Mouse (Mus musculus) kidney, embryonic 16.5 days (tissue): ENCODE measurements around the gene Zeb2. TPM values are rescaled to one million over a fixed set of nuclear protein-coding genes. Genes with fewer than 3 reads are reported as not detected.

ENCODE experiments used
- ATAC-seq: fragments of 200-750 bp; cut with Nextera tagmentation; 2 replicates; pipeline ENCODE4 v1.8.0; 2017; ENCODE audit warnings: moderate TSS enrichment; ENCODE audit not compliant: low FRiP score, low TSS enrichment
- H3K27ac ChIP-seq: fragments of 300-500 bp; sonication (generic); 2 replicates; pipeline ENCODE4 v1.5.1; 2014; ENCODE audit warnings: low read length
- H3K27me3 ChIP-seq: fragments of 300-500 bp; sonication (generic); 2 replicates; pipeline ENCODE4 v1.6.1; 2014; ENCODE audit warnings: low read length, control low read depth, mixed read lengths; ENCODE audit not compliant: insufficient read depth
- H3K36me3 ChIP-seq: fragments of 300-500 bp; sonication (generic); 2 replicates; pipeline ENCODE4 v1.6.1; 2014; ENCODE audit warnings: low read length, control low read depth, mixed read lengths; ENCODE audit not compliant: insufficient read depth
- H3K4me1 ChIP-seq: fragments of 300-500 bp; sonication (generic); 2 replicates; pipeline ENCODE4 v1.6.1; 2014; ENCODE audit warnings: low read length, control low read depth, mixed read lengths; ENCODE audit not compliant: insufficient read depth
- H3K4me2 ChIP-seq: fragments of 300-500 bp; sonication (generic); replicated peaks from 2 replicates; pipeline ENCODE4 v1.6.1; 2014; ENCODE audit warnings: low read depth, low read length
- H3K4me3 ChIP-seq: fragments of 300-500 bp; sonication (generic); 2 replicates; pipeline ENCODE4 v1.5.1; 2014; ENCODE audit warnings: mild to moderate bottlenecking, low read length
- H3K9ac ChIP-seq: fragments of 300-500 bp; sonication (generic); replicated peaks from 2 replicates; pipeline ENCODE4 v1.6.1; 2014; ENCODE audit warnings: low read length
- H3K9me3 ChIP-seq: fragments of 300-500 bp; sonication (generic); 2 replicates; pipeline ENCODE4 v1.6.1; 2016; ENCODE audit warnings: low read length, control low read depth
- WGBS: fragments of 180-500 bp; shearing (Covaris S2); extraction: QIAGEN DNeasy Blood & Tissue Kit; methylation state at CpG from one replicate; pipeline ENCODE4 v1.1.7; 2014; 5-methylcytosine and 5-hydroxymethylcytosine counted together
- polyA plus RNA-seq: library from polyadenylated mRNA; unstranded; fragments of >200 nt; fragmentation: Nextera tagmentation; extraction: Ambion mirVana; gene quantifications from 2 replicates; pipeline ENCODE4 v1.2.1, GENCODE M21; 2015

Gene Zeb2
- polyA plus RNA-seq, 1 experiment from 2014 or later: 49.3 TPM

DNA sequence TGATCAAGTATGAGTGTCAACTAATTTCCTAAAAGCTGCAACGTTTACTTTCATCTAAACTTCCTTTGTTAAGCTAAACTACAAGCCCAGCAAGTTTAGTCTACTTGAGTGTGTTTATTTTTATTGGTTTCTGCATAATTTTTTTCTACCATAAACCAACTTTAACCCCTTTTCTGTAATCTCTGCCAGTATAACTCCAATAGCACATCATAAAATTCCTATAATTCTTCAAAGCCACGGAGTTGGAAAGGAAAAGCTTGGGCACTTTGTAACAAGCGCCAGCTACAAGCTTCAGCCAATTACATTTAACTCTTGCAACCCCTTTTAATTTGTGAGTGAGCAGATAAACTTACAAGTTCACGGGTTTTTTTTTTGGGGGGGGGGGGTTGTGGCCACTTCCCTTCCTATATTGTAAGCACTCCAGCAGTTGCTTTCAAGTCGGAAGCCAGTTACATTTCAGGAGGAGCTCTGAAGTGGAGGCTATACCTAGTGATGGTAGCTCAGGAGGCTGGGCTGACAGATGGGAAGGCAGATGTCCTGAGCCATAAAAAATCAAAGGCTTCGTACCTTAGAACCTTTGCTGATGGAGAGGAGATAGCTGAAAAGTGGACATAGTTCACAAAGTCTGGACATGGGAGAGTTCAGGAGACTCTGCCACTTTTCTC is 46.5 kb downstream of the Zeb2 start:
- Histone ChIP-seq H3K27ac (peak overlapping the region; percentile 56), H3K4me2 (no peak overlapping the region), H3K4me1 (peaks cover 43% of the 10 kb centered on the region), H3K36me3 (0 out of 2 replicates have a peak, but pooled peaks cover 3% of the 10 kb centered on the region), H3K9ac (no peak overlapping the region), H3K4me3 (no peak overlapping the region), H3K9me3 (no peaks in the 10 kb centered on the region), H3K27me3 (no peaks in the 10 kb centered on the region)
- 40% methylated on average over 6 of the region's 6 CpGs for WGBS
- no peak for ATAC-seq

DNA sequence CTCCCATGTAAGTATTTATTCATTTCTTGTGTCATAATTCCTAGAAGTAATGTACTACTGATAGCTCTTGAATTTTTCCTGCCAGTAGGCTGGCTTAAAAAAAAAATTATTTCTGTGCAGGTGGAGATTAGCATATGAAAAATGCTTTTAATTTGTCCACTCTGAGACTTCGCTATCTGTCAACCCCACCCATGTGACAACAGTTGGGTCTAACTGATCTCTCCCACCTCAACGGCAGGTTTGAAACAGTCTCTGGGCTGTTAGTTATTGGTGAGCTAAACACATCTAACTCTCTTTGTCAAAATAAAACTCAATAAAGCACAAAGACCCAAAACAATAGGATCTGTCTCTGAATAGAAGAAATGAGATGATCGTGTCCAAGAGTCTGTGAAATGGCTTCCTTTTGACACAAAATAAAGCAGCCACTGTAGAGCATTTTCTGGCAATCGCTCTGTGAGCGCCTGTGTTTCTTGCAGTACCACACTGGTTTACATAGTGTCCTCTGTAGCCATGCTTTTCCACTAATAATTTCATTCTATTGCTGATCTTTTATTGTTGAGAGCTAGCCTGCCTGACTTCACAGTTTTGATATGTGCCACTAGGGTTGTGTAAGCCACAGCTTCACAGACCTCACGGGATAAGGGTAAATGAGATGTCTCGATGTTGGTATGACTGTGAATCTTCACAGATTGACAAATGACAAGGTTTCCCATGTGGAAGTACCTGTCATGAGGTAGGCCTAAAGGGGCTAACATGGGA is 48.2 kb downstream of the Zeb2 start:
- no peak for ATAC-seq
- Histone ChIP-seq H3K27ac (no peak overlapping the region), H3K4me2 (no peak overlapping the region), H3K27me3 (no peaks in the 10 kb centered on the region), H3K36me3 (0 out of 2 replicates have a peak, but pooled peaks cover 3% of the 10 kb centered on the region), H3K9ac (no peak overlapping the region), H3K9me3 (no peaks in the 10 kb centered on the region), H3K4me1 (peaks cover 46% of the 10 kb centered on the region), H3K4me3 (no peak overlapping the region)
- 90% methylated on average over 7 of the region's 7 CpGs for WGBS

DNA sequence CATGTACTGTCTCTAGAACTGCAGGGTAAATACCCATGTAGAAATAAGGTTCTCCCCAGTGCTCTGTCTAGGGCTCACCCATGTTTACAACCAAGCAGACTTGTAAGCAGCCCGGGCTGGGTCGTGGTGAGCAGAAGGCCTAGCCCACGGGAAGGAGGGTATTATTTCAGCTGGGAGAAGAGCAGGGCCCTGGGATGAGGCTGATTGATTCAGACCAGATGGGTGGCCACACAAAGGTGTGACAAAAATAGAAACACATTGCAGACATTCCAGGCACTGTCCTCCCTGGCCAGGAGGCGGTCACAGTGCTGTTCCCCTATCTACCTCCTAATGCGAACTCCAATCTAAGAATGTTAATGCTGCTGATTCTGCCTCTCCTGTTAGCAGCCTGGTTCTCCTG is 50.1 kb downstream of the Zeb2 start:
- Histone ChIP-seq H3K27ac (peak overlapping the region; percentile 56), H3K4me1 (peaks cover 50% of the 10 kb centered on the region)
- WGBS: 21% methylated on average over 5 of the region's 5 CpGs

DNA sequence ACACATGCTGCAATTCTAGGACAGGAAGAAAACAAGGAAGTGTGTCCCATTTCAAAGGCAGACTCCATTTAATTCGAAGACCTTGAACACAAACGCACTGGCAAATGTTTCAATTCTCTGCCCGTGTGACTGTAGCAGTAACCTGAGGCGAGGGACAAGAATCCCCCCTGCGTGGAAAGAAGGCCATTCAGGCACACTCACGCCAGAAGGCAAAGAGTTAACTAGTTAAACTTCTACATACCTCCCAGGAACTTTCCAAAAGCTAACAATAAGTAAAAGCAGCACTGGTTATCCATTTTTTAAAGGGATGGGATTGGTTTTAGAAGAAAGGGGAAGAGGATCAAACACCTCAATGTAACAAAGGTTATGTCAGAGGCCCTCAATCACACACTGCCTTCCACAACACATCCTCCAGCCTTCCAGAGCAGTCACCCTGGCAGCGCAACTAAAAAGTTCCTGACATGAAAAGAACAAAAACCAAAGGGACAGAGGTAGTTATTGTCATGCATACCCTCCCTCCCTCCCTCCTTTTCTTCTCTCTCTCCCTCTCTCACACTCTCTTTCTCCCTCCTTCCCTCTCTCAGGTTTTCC is 53.8 kb downstream of the Zeb2 start:
- Histone ChIP-seq H3K4me3 (no peak overlapping the region), H3K9ac (no peak overlapping the region; the same call in 1 of the 2 replicates), H3K4me2 (peak overlapping the region; percentile 17; the same call in 1 of the 2 replicates), H3K36me3 (no peaks in the 10 kb centered on the region), H3K27me3 (no peaks in the 10 kb centered on the region), H3K9me3 (no peaks in the 10 kb centered on the region), H3K27ac (0 out of 2 replicates have a peak overlapping the region, but pooled peaks have one; percentile 29), H3K4me1 (peaks cover 30% of the 10 kb centered on the region)
- ATAC-seq: 0 out of 2 replicates have a peak, but pooled peaks have one; percentile 25
- WGBS: 24% methylated on average over 7 of the region's 7 CpGs

More for the DNA sequence above, 50.1 kb downstream of the Zeb2 start:
- Histone ChIP-seq H3K4me2 (no peak overlapping the region), H3K9ac (no peak overlapping the region), H3K9me3 (no peaks in the 10 kb centered on the region), H3K4me3 (no peak overlapping the region), H3K27me3 (no peaks in the 10 kb centered on the region), H3K36me3 (no peaks in the 10 kb centered on the region)
- ATAC-seq: peak; percentile 69

DNA sequence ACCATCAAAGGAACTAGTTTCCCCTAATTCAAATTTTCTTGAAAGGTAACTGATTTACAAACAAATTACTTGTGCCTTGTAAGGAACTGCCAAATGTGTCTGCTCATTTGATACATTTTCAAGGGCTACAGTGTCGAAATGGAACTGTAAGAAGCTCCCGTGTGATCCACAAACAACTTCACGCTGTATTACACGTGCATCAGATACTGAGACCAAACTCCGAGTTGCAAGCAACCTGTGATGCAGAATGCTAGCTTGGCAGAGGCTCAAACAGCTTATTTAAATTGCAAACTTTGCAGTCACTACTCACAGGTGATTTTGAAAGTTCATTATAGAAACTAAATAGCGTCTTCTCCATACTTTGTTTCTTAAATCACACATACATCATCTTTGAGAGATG is 55.1 kb downstream of the Zeb2 start:
- Histone ChIP-seq H3K36me3 (no peaks in the 10 kb centered on the region), H3K4me3 (no peak overlapping the region), H3K9ac (no peak overlapping the region), H3K4me1 (peaks cover 22% of the 10 kb centered on the region), H3K27me3 (no peaks in the 10 kb centered on the region), H3K4me2 (no peak overlapping the region), H3K27ac (no peak overlapping the region), H3K9me3 (no peaks in the 10 kb centered on the region)
- 59% methylated on average over 6 of the region's 6 CpGs for WGBS
- ATAC-seq: no peak

DNA sequence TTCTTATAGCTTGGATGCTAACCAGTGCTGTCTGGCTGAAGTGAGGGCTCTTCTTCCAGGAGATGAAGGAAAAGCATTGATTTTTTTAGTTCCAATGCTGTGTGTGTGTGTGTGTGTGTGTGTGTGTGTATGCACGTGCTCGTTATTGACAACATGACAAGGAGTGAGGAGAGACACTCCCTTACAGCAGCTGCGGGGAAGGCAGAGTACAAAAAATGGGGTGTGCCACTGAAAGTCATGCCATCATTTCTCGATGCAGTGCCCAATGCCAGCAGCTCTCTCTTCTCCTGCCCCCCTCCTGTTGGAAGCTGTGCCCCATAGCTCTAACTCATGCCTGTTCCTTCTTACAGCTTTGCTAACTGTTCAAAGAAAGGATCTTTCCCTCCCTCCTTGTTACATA is 56.4 kb downstream of the Zeb2 start:
- H3K9ac ChIP-seq: no peak overlapping the region
- H3K4me2 ChIP-seq: no peak overlapping the region
- H3K4me1 ChIP-seq: peaks cover 21% of the 10 kb centered on the region
- no peak for ATAC-seq
- H3K36me3 ChIP-seq: no peaks in the 10 kb centered on the region
- WGBS: 85% methylated on average over 4 of the region's 4 CpGs
- H3K9me3 ChIP-seq: no peaks in the 10 kb centered on the region
- no peak overlapping the region for H3K4me3 ChIP-seq
- no peaks in the 10 kb centered on the region for H3K27me3 ChIP-seq
- no peak overlapping the region for H3K27ac ChIP-seq

DNA sequence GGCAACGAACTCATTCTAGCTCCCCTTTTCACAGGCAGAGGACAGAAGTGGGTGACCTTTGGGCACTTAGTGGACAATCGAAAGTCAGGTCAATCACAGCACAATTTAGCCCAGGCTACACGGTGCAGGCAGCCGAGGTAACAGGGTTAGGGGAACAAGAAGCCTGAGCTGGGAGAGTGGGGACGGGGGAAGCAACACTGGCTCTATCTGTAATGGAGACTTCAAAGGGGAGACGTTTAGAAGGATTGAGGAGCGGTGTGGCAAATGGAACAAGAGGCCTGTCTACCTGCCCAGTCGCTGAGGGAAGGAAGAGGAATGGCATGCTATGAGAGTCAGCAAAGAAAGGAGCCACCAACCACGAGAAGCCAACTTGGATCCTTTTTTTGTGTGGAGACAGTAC is 57.0 kb downstream of the Zeb2 start:
- Histone ChIP-seq H3K4me3 (no peak overlapping the region), H3K9me3 (no peaks in the 10 kb centered on the region), H3K36me3 (no peaks in the 10 kb centered on the region), H3K27me3 (no peaks in the 10 kb centered on the region), H3K27ac (no peak overlapping the region), H3K4me1 (peaks cover 27% of the 10 kb centered on the region), H3K9ac (no peak overlapping the region), H3K4me2 (no peak overlapping the region)
- WGBS: 73% methylated on average over 9 of the region's 9 CpGs
- no peak for ATAC-seq

DNA sequence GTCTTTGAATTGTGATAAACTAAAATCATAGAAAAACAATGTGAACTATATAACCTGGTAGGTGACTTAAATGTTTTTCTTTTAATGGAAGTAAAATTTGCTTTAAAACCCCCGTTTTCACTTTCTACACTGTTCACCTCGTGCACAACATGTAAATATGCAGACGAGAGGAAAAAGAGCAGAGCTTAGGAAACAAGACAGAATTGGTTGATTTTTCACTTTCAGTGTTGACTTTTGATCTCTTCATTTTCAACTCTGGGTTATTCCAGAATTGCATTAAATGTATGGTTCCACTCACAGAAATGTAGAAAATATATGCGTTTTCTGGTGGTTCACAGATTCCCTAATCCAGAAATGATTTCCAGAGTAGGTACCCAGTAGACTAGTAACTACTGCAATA is 57.6 kb downstream of the Zeb2 start:
- Histone ChIP-seq H3K27ac (no peak overlapping the region), H3K36me3 (no peaks in the 10 kb centered on the region), H3K27me3 (no peaks in the 10 kb centered on the region), H3K4me2 (no peak overlapping the region), H3K9ac (no peak overlapping the region), H3K4me3 (no peak overlapping the region), H3K9me3 (no peaks in the 10 kb centered on the region), H3K4me1 (peaks cover 31% of the 10 kb centered on the region)
- ATAC-seq: no peak
- WGBS: 84% methylated on average over 4 of the region's 4 CpGs

DNA sequence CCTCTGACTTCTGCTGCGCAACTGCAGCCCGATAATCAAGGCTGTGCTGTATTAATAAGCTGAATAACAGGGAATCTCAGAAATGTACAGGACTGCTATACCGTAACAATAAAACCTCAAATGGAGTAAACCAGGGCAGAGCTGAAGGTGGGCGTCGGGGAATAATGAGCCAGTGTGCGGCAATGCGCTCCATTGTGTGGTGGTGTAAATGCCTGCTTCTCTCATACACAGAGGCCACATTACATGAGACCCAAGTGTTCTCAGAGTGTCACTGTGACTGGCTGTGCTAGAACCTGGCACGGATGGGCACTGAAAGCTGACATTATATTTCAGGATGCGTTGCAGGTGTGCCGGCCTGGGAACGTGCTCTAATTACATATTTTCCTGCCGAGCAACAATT is 58.2 kb downstream of the Zeb2 start:
- no peak for ATAC-seq
- WGBS: 91% methylated on average over 12 of the region's 12 CpGs
- Histone ChIP-seq H3K27ac (no peak overlapping the region), H3K9me3 (no peaks in the 10 kb centered on the region), H3K4me3 (no peak overlapping the region), H3K27me3 (no peaks in the 10 kb centered on the region), H3K36me3 (no peaks in the 10 kb centered on the region), H3K4me1 (peaks cover 34% of the 10 kb centered on the region), H3K9ac (no peak overlapping the region), H3K4me2 (no peak overlapping the region)

DNA sequence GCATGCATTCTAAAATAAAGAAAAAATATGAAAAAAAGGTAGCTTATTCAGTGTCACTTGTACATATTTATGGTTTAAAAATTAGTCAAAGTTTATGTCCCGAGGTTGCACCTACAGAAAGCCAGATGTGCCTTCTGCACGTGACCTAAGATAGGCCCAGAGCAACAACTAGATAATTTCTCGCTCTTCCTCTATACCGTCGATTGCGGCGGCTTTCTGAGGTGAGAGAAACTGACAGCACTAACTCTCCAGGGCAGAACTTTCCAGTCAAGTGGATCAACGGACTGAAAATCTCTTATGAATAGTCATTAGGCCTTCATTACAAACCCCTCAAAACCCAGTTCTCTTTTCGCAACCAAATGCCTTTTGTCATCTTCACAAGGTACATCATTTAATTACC is 59.0 kb downstream of the Zeb2 start:
- WGBS: 88% methylated on average over 9 of the region's 9 CpGs

More for the DNA sequence above, 59.0 kb downstream of the Zeb2 start:
- no peak overlapping the region for H3K4me3 ChIP-seq
- no peaks in the 10 kb centered on the region for H3K36me3 ChIP-seq
- peaks cover 30% of the 10 kb centered on the region for H3K4me1 ChIP-seq
- no peak overlapping the region for H3K9ac ChIP-seq
- H3K4me2 ChIP-seq: no peak overlapping the region
- ATAC-seq: no peak
- H3K27ac ChIP-seq: no peak overlapping the region
- no peaks in the 10 kb centered on the region for H3K9me3 ChIP-seq
- no peaks in the 10 kb centered on the region for H3K27me3 ChIP-seq
